Mouse (Mus musculus) lung, postnatal 0 days (tissue): ENCODE results near the gene Gm49333.
A peak's percentile ranks its signal among the peaks of the same experiment; 100 is the strongest.

Source experiments
- CTCF ChIP-seq: IDR thresholded peaks from 2 replicates; pipeline ENCODE4 v1.5.1; 2016; ENCODE audit warnings: antibody characterized with exemption, mild to moderate bottlenecking
- EP300 ChIP-seq: IDR thresholded peaks from 2 replicates; pipeline ENCODE4 v1.6.1; 2016; ENCODE audit warnings: antibody characterized with exemption, mild to moderate bottlenecking, control low read depth

DNA sequence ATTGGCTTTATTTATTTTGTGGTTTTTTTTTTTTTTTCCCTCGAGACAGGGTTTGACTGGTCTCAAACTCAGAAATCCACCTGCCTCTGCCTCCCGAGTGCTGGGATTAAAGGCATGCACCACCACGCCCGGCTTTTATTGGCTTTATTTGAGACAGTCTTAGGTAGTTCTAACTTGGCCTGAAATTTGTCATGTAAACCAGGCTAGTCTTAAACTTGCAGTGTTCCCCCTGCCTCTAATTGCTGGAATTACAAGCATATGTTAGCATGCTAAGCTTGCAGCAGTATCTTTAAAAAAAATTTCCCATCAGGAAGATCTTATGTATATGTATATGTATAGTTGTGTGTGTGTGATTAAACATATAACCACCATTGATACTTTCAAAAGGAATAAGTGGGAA, 65.3 kb downstream of the Gm49333 start:
- TF ChIP-seq EP300 (no peak), CTCF (peak; percentile 30)
